Mouse (Mus musculus) spleen, postnatal 10 days (tissue): ENCODE results near the gene Pik3ap1.
"Not testable (repeated sequence)": the region's sequence is repeated elsewhere in the genome, so short reads cannot be mapped to it uniquely, and the experiment has no call there.

Experiments used
- DNase-seq, 2 experiments: peaks; one replicate each; pipeline ENCODE4 v3.0.0; 2021 to 2022; ENCODE audit warnings: low spot score in 2 of 2

Gene Pik3ap1

GRCm38 (mm10) chr19:41384922-41385508 is at the start of gene Pik3ap1:
Gene Pik3ap1 (minus strand): TSS chr19:41385102.
- peak; percentile 36 to 75 for DNase-seq

- not testable (repeated sequence) for DNase-seq
Observed at GRCm38 (mm10) chr19:41431512-41432164, 46.7 kb upstream of the Pik3ap1 start.

GRCm38 (mm10) chr19:41425927-41426772 is 41.2 kb upstream of the Pik3ap1 start:
- not testable (repeated sequence) for DNase-seq

- no peak for DNase-seq
Observed at GRCm38 (mm10) chr19:41421264-41421663, 36.4 kb upstream of the Pik3ap1 start.

- no peak for DNase-seq
Observed at GRCm38 (mm10) chr19:41418786-41419185, 33.9 kb upstream of the Pik3ap1 start.

- DNase-seq, result no peak
Observed at GRCm38 (mm10) chr19:41417995-41418394, 33.1 kb upstream of the Pik3ap1 start.

- no peak for DNase-seq
Observed at GRCm38 (mm10) chr19:41416201-41416600, 31.3 kb upstream of the Pik3ap1 start.

GRCm38 (mm10) chr19:41402603-41403002 is 17.7 kb upstream of the Pik3ap1 start:
- DNase-seq, result no peak

GRCm38 (mm10) chr19:41390856-41391255 is 6.0 kb upstream of the Pik3ap1 start:
- no peak for DNase-seq

- no peak for DNase-seq
Observed at GRCm38 (mm10) chr19:41389351-41389750, 4.4 kb upstream of the Pik3ap1 start.

- no peak for DNase-seq
Observed at GRCm38 (mm10) chr19:41388242-41388641, 3.3 kb upstream of the Pik3ap1 start.

- no peak for DNase-seq
Observed at GRCm38 (mm10) chr19:41387262-41387661, 2.4 kb upstream of the Pik3ap1 start.

- DNase-seq, result peak in 1 of 2 experiments; percentile 71
Observed at GRCm38 (mm10) chr19:41384406-41384851, 473 bp downstream of the Pik3ap1 start.

GRCm38 (mm10) chr19:41382391-41382978 is 2.4 kb downstream of the Pik3ap1 start:
- DNase-seq, result no peak

GRCm38 (mm10) chr19:41381581-41382239 is 3.2 kb downstream of the Pik3ap1 start:
- DNase-seq, result no peak

- no peak for DNase-seq
Observed at GRCm38 (mm10) chr19:41379195-41379594, 5.7 kb downstream of the Pik3ap1 start.

GRCm38 (mm10) chr19:41375791-41376190 is 9.1 kb downstream of the Pik3ap1 start:
- DNase-seq, result no peak

GRCm38 (mm10) chr19:41375096-41375495 is 9.8 kb downstream of the Pik3ap1 start:
- DNase-seq, result no peak

- no peak for DNase-seq
Observed at GRCm38 (mm10) chr19:41374658-41375057, 10.2 kb downstream of the Pik3ap1 start.

GRCm38 (mm10) chr19:41372322-41372721 is 12.6 kb downstream of the Pik3ap1 start:
- no peak for DNase-seq

GRCm38 (mm10) chr19:41371373-41371772 is 13.5 kb downstream of the Pik3ap1 start:
- DNase-seq, result no peak
